Mouse (Mus musculus): ENCODE data around the gene Psmd7. TPM values are rescaled to one million over a fixed set of nuclear protein-coding genes. Genes with fewer than 3 reads are reported as not detected.

Psmd7 gene
- polyA plus RNA-seq, 1 experiment = 70.6 TPM

- H3K4me3 ChIP-seq (ENCODE audit: control insufficient read depth, low read depth, low read length) = no peak overlapping the region
- no peaks in the 10 kb centered on the region for H3K27me3 ChIP-seq (ENCODE audit: control insufficient read depth, insufficient read depth, low read length)
- no peak for TF ChIP-seq CTCF (IDR thresholded peaks at IDR 0.05; ENCODE audit: control insufficient read depth, insufficient read depth, insufficient replicate concordance, low read depth, low read length)
- TF ChIP-seq POLR2A (IDR thresholded peaks at IDR 0.05; ENCODE audit: control insufficient read depth, low read depth, low read length) = no peak
- no peak overlapping the region for H3K27ac ChIP-seq (ENCODE audit: control insufficient read depth, insufficient read depth, low read depth, low read length)
- no peaks in the 10 kb centered on the region; the same call in 1 of the 2 replicates for H3K4me1 ChIP-seq (ENCODE audit: control insufficient read depth, insufficient read depth, low read length)
- peaks cover 1% of the 10 kb centered on the region; the same call in 1 of the 2 replicates for H3K36me3 ChIP-seq (ENCODE audit: control insufficient read depth, insufficient read depth, low read length)
These were observed 10.1 kb downstream of the Psmd7 start for GRCm38 (mm10) chr8:107578132-107578531.

DNA sequence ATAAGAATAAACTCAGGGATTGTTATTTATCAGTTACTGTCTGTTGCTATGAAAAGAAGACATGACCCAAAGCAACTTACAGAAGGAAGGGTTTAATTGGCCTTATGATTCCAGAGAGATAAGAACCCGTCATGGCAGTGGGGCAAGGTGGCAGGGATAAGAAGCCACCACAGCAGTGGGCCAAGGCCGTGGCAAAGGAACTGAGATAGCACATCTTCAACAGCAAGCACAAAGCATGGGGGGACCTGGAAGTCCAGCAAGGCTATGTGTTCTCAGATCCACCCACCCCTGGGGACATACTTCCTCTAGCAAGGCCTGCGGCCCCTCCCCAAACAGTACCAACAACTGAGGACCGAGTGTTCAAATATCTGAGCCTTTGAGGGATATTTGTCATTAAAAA lies 10.6 kb downstream of the Psmd7 start:
- H3K27me3 ChIP-seq (ENCODE audit: control insufficient read depth, insufficient read depth, low read length) = no peaks in the 10 kb centered on the region
- H3K4me3 ChIP-seq (ENCODE audit: control insufficient read depth, low read depth, low read length) = no peak overlapping the region
- TF ChIP-seq POLR2A (IDR thresholded peaks at IDR 0.05; ENCODE audit: control insufficient read depth, low read depth, low read length) (no peak), CTCF (IDR thresholded peaks at IDR 0.05; ENCODE audit: control insufficient read depth, insufficient read depth, insufficient replicate concordance, low read depth, low read length) (no peak)
- H3K36me3 ChIP-seq (ENCODE audit: control insufficient read depth, insufficient read depth, low read length) = peaks cover 1% of the 10 kb centered on the region; the same call in 1 of the 2 replicates
- H3K27ac ChIP-seq (ENCODE audit: control insufficient read depth, insufficient read depth, low read depth, low read length) = no peak overlapping the region
- H3K4me1 ChIP-seq (ENCODE audit: control insufficient read depth, insufficient read depth, low read length) = no peaks in the 10 kb centered on the region; the same call in 1 of the 2 replicates

DNA sequence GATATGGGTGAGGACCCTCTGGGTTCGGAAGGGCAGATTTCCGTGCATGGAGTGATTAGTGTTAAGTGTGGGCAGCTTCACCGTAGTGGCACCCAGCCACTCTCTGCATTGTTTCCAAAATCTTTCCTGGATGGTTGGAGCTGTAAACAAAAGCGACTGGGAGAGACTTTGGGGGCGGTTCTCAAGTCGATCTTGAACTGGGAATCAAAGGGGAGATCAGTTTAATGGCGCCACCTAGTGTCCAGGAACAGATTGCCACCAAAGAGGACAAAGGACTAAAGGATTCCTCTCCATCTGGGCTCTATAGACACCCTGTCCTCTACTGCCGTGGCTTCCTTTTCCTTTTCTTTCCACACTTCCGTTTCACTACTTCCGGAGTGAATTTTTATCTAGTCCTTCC lies 11.6 kb downstream of the Psmd7 start:
- H3K4me1 ChIP-seq (ENCODE audit: control insufficient read depth, insufficient read depth, low read length) = no peaks in the 10 kb centered on the region; the same call in 1 of the 2 replicates
- no peak overlapping the region for H3K4me3 ChIP-seq (ENCODE audit: control insufficient read depth, low read depth, low read length)
- H3K27ac ChIP-seq (ENCODE audit: control insufficient read depth, insufficient read depth, low read depth, low read length) = peak overlapping the region; percentile 14; the same call in 1 of the 2 replicates
- H3K27me3 ChIP-seq (ENCODE audit: control insufficient read depth, insufficient read depth, low read length) = no peaks in the 10 kb centered on the region
- H3K36me3 ChIP-seq (ENCODE audit: control insufficient read depth, insufficient read depth, low read length) = peaks cover 1% of the 10 kb centered on the region; the same call in 1 of the 2 replicates
- TF ChIP-seq POLR2A (IDR thresholded peaks at IDR 0.05; ENCODE audit: control insufficient read depth, low read depth, low read length) = no peak
- peak; percentile 40; the same call in 1 of the 2 replicates for TF ChIP-seq CTCF (IDR thresholded peaks at IDR 0.05; ENCODE audit: control insufficient read depth, insufficient read depth, insufficient replicate concordance, low read depth, low read length)

DNA sequence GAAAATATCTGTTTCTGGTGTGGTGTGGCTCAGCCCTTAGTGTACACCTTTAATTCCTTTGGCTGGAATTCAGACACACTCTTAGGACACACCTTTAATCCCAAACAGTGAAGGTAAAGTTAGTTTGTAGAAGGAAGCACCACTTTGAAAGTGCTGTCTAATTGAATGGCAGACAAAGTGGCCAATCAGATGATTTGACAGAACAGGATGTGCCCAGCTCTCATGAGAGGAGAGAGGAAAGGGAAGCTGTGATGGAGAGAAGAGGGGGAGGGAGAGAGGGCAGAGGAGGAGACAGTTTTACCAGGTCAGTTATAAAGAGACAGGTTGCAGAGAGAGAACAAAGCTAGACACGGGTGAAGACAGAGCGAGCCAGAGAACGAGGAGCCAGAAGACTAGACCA lies 13.5 kb downstream of the Psmd7 start:
- H3K4me1 ChIP-seq (ENCODE audit: control insufficient read depth, insufficient read depth, low read length) = no peaks in the 10 kb centered on the region; the same call in 1 of the 2 replicates
- H3K27ac ChIP-seq (ENCODE audit: control insufficient read depth, insufficient read depth, low read depth, low read length) = no peak overlapping the region
- TF ChIP-seq POLR2A (IDR thresholded peaks at IDR 0.05; ENCODE audit: control insufficient read depth, low read depth, low read length) (no peak), CTCF (IDR thresholded peaks at IDR 0.05; ENCODE audit: control insufficient read depth, insufficient read depth, insufficient replicate concordance, low read depth, low read length) (no peak)
- H3K27me3 ChIP-seq (ENCODE audit: control insufficient read depth, insufficient read depth, low read length) = no peaks in the 10 kb centered on the region
- H3K4me3 ChIP-seq (ENCODE audit: control insufficient read depth, low read depth, low read length) = no peak overlapping the region
- H3K36me3 ChIP-seq (ENCODE audit: control insufficient read depth, insufficient read depth, low read length) = 0 out of 2 replicates have a peak, but pooled peaks cover 1% of the 10 kb centered on the region

DNA sequence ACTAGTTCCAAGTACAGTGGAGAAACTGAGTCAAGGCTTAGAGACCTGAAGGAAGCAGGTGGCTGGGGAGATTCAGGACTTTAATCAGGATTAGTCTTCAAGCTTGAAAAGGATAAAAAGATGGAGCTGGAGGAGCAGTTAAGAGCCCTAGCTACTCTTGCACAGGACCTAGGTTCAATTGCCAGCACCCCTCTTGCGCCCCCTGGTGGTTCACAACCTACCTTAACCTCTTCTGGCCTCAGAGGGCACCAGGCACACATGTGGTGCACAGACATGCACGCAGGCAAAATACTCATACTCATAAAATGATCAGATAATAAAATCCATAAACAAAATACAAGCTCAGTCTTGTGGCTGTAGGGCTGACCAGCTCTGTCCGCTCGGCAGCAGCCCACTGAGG lies 15.8 kb downstream of the Psmd7 start:
- no peak overlapping the region for H3K4me3 ChIP-seq (ENCODE audit: control insufficient read depth, low read depth, low read length)
- no peak overlapping the region for H3K27ac ChIP-seq (ENCODE audit: control insufficient read depth, insufficient read depth, low read depth, low read length)
- no peaks in the 10 kb centered on the region for H3K4me1 ChIP-seq (ENCODE audit: control insufficient read depth, insufficient read depth, low read length)
- H3K36me3 ChIP-seq (ENCODE audit: control insufficient read depth, insufficient read depth, low read length) = no peaks in the 10 kb centered on the region
- no peaks in the 10 kb centered on the region for H3K27me3 ChIP-seq (ENCODE audit: control insufficient read depth, insufficient read depth, low read length)
- TF ChIP-seq POLR2A (IDR thresholded peaks at IDR 0.05; ENCODE audit: control insufficient read depth, low read depth, low read length) (no peak), CTCF (IDR thresholded peaks at IDR 0.05; ENCODE audit: control insufficient read depth, insufficient read depth, insufficient replicate concordance, low read depth, low read length) (peak; percentile 85)

GRCm38 (mm10) chr8:107571486-107572135 lies 16.7 kb downstream of the Psmd7 start:
- H3K4me3 ChIP-seq (ENCODE audit: control insufficient read depth, low read depth, low read length) = no peak overlapping the region
- TF ChIP-seq POLR2A (IDR thresholded peaks at IDR 0.05; ENCODE audit: control insufficient read depth, low read depth, low read length) (no peak), CTCF (IDR thresholded peaks at IDR 0.05; ENCODE audit: control insufficient read depth, insufficient read depth, insufficient replicate concordance, low read depth, low read length) (no peak)
- no peaks in the 10 kb centered on the region for H3K27me3 ChIP-seq (ENCODE audit: control insufficient read depth, insufficient read depth, low read length)
- no peak overlapping the region for H3K27ac ChIP-seq (ENCODE audit: control insufficient read depth, insufficient read depth, low read depth, low read length)
- no peaks in the 10 kb centered on the region for H3K36me3 ChIP-seq (ENCODE audit: control insufficient read depth, insufficient read depth, low read length)
- no peaks in the 10 kb centered on the region for H3K4me1 ChIP-seq (ENCODE audit: control insufficient read depth, insufficient read depth, low read length)

DNA sequence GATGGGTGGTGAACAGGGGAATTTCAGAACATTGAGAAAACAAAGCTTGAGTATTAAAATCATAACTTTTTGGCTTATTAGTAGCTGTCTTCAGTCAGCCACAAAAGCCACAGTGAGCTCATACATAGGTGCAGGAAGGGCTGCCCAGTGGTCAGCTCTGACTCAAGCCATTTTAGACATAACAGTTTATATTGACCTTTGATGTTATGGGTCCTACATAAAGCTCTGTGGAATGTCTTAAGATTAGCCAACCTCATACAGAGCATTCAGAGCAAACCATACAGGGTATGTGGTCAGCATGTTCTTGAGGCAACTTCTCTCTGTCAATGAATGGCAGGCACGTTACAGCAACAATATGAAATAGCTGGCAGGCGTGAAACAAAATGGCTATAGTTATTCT lies 17.2 kb downstream of the Psmd7 start:
- Histone ChIP-seq H3K4me1 (ENCODE audit: control insufficient read depth, insufficient read depth, low read length) (no peaks in the 10 kb centered on the region), H3K27ac (ENCODE audit: control insufficient read depth, insufficient read depth, low read depth, low read length) (no peak overlapping the region), H3K36me3 (ENCODE audit: control insufficient read depth, insufficient read depth, low read length) (no peaks in the 10 kb centered on the region), H3K4me3 (ENCODE audit: control insufficient read depth, low read depth, low read length) (no peak overlapping the region), H3K27me3 (ENCODE audit: control insufficient read depth, insufficient read depth, low read length) (no peaks in the 10 kb centered on the region)
- no peak for TF ChIP-seq CTCF (IDR thresholded peaks at IDR 0.05; ENCODE audit: control insufficient read depth, insufficient read depth, insufficient replicate concordance, low read depth, low read length)
- no peak for TF ChIP-seq POLR2A (IDR thresholded peaks at IDR 0.05; ENCODE audit: control insufficient read depth, low read depth, low read length)

All from testis, adult 2 months (tissue).